Mouse (Mus musculus): ENCODE results near the gene Glra4.

- TF ChIP-seq CTCF (IDR thresholded peaks at IDR 0.05; ENCODE audit: extremely low read depth, insufficient read depth, insufficient read length, insufficient replicate concordance) (no peak), POLR2A (IDR thresholded peaks at IDR 0.05; ENCODE audit: low read depth, low read length) (no peak)
These were observed 42.4 kb upstream of the Glra4 start, which contains the start of gene Plp1 for GRCm38 (mm10) chrX:136822371-136822770.
